Mouse (Mus musculus): Measurements from ENCODE around the gene B3gntl1.
A peak's percentile ranks its signal among the peaks of the same experiment; 100 is the strongest.
"Not testable (repeated sequence)": the region's sequence is repeated elsewhere in the genome, so short reads cannot be mapped to it uniquely, and the experiment has no call there.

B3gntl1 gene

DNA sequence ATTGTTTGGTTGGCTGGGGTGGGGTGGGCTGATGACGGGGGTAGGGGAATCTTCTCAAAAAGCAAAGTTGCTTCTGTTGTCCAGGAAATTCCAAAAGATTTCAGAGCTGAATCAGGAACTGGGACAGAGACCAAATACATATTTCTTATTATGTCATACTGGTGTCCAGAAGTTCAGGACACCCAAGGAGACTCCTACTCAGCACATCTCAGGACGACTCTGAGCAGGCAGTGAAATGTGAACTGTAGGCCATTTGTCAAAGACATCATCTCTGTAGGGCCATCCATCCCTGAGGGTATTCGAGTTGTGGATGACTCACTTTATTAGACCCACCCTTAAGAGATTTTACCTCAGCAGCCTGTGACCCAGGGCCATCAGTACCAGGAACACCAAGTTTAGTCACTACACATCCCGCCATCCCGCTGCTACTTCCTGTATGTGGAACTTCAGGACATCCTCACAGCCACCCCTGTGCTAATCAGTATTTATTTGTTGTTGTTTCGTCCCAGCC, 12.6 kb upstream of the B3gntl1 start:
- DNase-seq (ENCODE audit: low spot score), result no peak

DNA sequence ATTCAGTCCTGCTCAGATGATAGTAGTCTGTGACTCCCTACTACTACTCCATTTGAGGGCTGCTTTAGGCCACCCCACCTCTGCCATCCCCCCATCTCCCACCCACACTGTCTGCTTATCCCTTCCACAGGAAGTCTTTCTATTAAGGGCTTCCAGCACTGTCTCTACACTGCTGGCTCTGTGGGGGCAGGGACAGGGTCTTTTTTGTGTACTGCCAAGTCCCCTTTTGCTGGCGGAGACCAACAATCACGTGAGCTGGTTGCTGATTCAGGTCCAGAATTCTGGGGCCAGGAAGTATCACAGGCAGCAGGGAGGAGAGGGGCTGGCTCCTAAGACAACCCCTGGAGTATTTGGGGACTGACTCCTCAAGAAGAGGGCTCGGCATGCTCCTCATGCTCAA, 10.3 kb upstream of the B3gntl1 start:
- no peak for DNase-seq (ENCODE audit: low spot score)

DNA sequence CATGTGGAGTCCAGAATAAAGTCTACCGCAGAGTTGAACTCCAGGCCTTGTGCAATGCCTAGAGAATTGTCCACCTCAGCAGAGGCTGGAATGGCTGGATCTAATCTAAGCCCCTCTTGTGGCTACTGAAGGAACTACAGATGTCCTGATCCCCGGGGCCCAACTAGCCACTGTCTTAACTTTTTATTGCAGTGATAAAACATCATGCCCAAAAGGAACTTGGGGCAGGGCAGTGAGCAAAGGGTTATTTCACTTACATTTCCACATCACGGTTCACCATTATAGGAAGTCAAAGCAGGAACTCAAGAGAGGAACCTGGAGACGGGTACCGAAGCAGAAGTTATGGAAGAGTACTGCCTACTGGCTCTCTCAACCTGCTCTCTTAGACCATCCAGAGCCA, 7.8 kb upstream of the B3gntl1 start:
- DNase-seq (ENCODE audit: low spot score), result no peak

DNA sequence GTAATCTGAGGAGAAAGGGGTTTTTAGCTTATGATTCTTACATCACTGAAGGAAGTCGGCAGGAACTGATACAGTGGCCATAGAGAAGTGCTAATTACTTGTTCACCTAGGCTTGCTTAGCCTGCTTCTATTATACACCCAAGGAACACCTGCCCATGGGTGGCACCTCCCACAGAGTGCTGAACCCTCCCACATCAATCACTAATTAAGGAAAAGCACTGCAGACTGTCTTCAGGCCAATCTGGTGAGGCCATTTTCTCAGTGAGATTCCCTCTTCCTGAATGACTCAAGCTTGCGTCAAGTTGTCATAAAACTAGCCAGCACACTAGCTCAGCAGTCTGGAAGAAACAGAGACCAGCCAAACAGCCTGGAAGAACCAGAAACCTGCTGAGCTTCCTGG, 6.6 kb upstream of the B3gntl1 start:
- no peak for DNase-seq (ENCODE audit: low spot score)

DNA sequence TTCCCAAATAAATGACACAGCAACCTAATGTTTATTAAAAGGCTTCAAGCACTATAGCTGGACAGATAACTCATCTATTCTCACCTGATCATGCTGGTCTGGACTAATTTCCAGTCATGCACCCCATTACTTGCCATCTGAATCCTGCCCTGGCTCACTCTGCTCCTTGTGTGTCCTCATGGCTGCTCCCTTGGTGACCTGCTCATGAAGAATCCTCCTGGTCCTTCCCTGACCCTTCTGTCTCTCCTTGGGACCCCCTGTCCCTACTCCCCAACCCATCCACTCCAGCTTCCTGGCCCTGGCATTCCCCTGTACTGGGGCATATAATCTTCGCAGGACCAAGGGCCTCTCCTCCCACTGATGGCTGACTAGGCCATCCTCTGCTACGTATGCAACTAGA, 3.9 kb upstream of the B3gntl1 start:
- no peak for DNase-seq (ENCODE audit: low spot score)

DNA sequence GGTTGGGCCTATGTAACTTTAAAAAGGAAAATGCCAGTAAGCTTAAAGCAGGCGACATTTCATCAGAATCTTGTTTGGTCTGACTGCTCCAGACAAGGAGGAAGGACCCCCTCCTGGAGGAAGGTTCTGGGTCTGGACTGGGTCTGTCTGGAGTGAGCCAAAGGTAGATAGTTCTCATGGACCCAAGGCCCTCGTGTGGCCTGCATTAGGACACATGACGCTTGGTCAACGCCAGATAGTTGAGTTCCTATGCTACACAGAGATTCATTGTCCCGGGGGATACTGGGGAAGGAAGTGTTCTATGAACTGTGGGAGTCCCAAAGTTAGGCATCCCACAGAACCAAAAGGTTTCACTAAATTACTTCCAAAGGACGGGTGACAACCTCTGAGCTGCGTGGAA, 676 bp upstream of the B3gntl1 start:
- DNase-seq (ENCODE audit: low spot score), result peak; percentile 66

DNA sequence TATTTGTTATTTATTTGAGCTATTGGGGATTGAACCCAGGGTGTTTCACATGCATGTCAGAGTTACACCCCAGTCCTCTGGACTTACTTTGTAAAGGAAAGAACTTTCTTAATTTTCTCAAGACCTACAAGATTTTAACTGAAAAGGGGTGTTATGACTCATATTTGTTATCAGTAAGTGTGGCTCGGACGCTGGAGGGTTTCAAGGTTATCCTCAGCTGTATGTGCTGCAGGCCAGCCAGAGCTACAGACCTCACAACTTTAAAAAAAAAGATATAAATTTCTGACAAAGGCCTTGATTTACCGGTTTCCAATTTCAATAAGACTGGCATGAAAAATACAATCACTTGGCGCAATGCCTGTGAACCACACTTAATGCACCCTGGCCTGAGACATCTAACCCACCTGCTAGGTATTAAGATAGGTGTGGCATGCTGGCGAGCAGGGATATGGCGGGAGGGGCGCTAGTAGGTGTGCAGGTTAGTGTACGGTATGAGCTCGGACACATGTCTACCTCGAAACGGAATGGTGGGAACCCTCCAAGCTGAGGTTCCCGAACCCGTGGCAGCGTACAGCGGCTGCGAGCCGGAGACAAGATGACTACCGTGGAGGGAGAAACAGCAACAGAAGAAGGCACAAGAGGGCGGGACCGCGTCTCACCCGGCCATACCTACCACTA, 502 bp downstream of the B3gntl1 start:
- DNase-seq (ENCODE audit: low spot score), result peak; percentile 28

DNA sequence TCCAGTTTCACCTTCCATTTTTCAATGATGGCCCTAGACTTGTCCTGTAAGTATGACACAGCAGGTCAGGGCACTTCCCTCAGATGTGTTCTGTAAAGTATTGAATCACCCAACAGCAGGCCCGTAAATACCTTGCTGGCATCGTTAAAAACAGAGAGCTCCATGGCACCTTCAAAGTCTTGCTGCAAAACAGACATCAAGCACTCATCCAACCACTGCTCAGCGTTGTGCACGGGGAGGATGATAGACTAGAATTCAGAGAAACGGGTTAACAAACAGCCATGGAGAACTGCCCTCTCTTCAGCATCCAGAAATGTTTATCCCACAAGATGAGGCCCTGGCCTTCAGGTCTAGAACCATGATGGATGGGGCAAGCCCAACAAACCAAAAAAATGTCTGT, 2.0 kb downstream of the B3gntl1 start:
- DNase-seq (ENCODE audit: low spot score), result no peak

DNA sequence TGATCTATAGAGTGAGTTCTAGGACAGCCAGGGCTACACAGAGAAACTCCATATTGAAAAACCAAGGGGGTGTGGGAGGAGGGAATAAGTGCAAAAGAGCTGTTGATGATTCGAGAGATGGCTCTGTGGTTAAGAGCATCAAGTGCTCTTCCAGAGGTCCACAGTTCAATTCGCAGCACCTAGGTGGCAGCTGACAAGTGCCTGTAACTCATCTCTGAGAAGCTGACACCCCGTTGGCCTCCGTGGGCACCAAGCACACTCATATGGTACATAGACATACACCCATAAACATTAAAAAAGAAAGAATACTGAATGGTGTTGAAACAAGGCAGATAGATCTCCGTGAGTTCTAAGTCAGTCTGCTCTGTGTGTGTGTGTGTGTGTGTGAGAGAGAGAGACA, 4.2 kb downstream of the B3gntl1 start:
- no peak for DNase-seq (ENCODE audit: low spot score)

DNA sequence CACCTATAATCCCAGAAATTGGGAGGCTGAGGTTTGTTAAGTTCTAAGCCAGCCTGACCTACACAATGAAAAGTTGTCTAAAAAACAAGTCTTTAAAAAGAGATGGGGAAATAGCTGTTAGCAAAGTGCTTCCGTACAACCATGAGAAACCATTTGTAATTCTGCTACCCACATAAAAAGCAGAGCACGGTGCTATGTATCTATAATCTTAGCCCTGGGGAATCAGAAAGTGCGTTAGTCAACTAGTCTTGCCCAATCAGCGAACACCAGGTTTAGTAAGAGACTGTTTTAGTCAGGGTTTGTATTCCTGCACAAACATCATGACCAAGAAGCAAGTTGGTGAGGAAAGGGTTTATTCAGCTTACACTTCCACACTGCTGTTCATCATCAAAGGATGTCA, 5.4 kb downstream of the B3gntl1 start:
- DNase-seq (ENCODE audit: low spot score), result no peak

DNA sequence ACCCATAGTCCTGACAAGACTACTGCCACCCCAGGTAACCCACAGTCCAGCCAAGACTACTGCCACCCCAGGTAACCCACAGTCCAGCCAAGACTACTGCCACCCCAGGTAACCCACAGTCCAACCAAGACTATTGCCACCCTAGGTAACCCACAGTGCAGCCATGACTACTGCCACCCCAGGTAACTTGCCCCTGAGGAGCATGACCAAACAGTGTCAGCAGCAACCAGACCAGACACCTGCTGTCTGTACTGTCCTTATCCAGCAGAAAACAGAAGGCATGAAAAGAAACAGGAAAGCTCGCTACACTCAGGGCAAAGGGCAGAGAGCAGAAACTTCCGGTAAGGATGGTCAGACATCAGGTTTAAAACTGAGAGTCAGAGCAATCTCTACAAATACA, 11.8 kb downstream of the B3gntl1 start:
- no peak for DNase-seq (ENCODE audit: low spot score)

DNA sequence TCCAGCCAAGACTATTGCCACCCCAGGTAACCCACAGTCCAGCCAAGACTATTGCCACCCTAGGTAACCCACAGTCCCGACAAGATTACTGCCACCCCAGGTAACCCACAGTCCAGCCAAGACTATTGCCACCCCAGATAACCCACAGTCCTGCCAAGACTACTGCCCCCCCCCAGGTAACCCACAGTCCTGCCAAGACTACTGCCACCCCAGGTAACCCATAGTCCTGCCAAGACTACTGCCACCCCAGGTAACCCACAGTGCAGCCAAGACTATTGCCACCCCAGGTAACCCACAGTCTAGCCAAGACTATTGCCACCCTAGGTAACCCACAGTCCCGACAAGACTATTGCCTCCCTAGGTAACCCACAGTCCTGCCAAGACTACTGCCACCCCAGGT, 12.3 kb downstream of the B3gntl1 start:
- DNase-seq (ENCODE audit: low spot score), result not testable (repeated sequence)

DNA sequence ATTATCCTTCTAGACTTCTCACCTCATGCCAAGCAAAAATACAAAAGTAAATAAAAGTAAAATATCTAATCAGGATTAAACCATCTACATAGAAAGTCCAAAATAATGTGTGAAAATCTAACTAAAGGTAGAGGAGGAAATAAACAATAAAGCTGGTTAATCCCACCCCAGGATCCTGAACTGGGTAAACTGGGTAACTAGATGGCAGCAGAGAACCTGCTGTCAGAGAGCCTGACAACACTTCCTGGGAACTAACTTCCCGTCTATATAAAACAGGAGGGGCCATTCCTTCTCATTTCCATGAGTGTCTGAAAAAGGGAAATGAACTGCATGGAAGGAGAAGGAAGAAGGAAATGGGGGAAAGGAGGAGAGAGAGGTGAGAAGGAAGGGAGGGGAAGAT, 14.8 kb downstream of the B3gntl1 start:
- no peak for DNase-seq (ENCODE audit: low spot score)

DNA sequence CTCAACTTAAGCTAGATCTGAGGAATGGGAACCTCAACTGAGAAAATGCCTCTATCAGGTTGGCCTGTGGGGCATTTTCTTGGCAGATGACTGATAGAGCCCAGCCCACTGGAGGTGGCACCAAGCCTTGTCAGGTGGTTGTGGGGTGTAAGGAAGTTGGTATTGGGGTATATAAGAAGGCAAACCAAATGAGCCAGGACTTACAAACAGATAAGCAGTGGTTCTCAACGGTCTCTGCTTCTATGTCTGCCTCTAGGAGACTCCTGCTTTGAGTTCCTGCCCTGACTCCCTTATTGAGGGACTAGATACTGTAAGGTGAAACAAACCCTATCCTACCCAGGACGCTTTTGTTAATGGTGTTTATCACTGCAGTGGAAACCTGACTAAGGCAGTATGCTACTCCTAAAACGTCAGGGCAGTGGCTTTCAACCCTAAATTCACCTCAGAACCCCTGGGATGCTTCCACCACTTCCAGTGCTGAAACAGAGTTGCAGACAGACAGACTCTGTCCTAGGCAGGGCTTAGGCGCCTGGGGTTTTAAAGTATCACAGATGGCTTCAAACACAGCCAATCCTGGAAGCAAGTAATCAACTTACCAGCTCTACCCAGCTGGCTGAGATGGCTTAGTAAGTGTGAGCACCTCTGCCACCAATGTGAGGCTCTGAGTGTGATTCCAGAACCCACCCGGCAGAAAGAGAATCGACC, 17.0 kb downstream of the B3gntl1 start:
- DNase-seq (ENCODE audit: low spot score), result no peak

DNA sequence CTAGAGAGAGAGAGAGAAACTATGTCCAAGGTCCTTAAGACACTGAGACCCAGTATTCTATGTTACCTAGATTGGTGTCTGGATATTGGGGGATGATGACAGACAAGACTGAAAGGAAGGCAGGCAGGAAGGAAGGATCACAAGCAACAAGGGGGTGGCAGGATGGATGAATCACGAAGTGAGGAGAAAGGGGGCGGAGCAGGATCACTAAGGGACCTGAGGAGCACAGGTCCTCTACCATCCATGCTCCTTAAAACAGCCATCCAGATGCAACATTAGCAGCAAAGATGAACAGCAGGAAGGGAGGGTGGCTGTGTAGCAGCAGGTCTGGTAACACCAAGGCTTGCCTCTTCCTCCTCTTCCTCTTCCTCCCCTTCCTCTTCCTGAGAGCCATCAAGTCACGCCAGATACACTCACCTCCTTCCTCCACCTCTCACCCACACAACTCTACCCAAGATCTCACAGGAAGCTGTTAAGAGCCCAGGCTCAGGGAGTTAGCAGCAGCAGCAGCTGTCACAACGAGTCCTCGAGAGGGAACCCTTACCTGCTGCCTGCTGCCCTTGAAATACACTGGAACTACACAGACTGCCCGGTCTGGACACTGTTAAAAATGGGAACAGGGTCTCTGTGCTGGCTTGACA, 17.7 kb downstream of the B3gntl1 start:
- DNase-seq (ENCODE audit: low spot score), result no peak

DNA sequence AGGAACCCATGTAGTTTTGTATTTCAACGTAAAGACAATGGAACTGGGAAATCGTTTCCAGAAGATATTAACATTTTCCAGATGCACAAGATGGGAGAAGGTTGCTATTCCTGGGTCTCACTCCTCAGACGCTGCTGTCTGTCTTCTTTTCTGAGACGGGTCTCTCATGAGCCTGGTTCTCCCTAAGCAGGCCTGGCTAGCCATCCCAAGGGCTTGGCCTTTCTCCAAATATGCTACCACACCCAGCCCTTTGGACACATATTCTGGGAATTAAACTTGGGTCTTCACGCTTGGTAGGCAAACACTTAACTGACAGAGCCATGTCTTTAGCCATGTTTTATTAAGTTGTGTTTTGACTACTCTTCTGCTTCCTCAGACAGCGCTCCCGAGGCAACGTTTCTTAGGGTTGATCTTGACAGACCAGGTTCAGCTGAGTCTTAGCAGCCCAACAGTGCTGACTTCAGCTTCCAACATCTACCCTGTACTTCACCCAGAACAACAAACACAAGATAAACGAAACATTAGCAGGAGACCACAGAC, 18.5 kb downstream of the B3gntl1 start:
- no peak for DNase-seq (ENCODE audit: low spot score)

DNA sequence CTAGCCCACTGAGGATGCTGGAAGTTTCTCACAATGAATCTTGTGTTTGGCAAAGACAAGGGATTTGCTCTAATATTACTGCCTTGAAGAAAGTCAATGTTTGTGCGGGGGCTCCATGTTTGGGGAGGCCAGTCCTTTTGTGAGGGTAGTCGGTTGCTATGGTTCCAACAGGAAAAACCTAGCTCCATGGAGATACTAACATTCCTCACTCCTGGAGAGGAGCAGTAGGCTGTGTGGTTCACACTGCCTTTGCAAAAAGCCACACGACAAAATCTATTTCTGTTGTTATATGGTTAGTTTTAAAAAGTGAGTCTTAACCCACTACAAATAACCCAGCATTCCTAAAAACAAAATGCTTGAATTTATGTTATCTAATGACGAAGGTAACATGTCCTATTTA, 19.3 kb downstream of the B3gntl1 start:
- DNase-seq (ENCODE audit: low spot score), result no peak

DNA sequence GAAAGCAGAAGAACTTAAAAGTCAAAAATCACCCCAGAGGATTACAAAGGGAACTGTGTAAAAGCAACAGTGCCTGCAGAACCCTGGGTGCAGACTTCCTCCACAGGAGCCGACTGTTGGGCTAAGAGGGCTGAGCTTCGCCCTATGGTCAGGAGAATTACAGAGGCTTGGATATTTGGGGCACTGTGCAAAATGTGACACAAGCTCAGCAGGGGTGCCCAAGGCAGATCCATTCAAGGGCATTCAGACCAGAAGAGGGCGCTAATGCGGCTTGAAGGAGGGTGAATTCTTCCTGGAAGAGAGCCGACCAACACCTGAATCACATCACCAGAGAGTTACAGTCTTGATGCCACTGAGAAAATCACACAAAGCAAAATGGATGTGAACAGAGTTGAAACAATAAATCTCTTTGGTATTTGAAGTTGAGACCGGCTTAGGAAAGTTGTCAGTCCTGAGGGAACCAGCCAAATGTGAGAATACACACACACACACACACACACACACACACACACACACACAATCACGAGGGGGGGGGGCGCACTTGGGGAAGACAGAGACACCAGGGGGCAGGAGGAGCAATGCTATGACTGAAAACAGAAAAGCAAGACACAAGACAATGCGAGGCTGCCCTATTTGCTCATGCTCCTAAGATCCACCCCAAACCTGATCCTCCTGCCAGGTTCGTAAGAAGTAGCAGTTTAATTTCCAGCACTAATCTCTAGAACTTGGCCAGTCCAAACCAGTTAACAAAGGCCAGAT, 20.2 kb downstream of the B3gntl1 start:
- peak; percentile 55 for DNase-seq (ENCODE audit: low spot score)

DNA sequence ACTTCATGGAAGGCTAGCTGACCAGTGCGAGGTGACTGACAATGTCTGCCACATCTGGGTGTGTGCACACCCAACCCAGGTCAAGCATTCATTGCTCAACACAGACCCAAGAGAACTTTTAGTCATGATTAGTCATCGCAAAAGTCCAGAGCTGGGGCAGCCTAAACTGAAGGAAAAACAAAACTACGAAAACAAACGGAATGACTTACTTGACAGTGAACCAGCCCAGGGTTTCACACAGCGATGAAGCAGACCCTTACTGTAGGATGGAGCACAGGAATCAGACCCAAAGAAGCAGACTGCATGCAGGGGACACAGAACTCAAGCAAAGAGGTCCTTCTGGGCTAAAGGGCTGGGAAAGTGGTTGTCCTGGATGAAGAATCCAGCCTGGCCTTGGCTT, 21.0 kb downstream of the B3gntl1 start:
- DNase-seq (ENCODE audit: low spot score), result no peak

DNA sequence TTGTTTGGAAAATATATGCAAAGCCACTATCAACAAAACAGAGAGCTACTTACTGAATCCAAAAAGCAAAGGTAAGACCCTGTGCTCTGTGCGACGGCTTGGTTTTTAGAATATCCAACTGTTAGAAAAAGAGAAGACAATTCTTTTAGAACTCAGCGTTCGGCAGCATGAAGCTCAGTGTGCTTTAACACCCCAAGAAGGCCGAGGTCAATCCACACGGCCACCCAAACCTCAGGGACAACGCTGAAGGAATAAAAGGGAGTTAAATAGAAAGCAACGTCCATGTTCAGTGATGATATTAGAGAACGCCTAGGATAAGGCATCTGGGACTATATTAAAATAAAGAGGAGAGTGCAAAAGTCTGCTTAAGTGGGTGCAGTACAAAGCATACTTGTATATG, 21.4 kb downstream of the B3gntl1 start:
- DNase-seq (ENCODE audit: low spot score), result no peak

DNA sequence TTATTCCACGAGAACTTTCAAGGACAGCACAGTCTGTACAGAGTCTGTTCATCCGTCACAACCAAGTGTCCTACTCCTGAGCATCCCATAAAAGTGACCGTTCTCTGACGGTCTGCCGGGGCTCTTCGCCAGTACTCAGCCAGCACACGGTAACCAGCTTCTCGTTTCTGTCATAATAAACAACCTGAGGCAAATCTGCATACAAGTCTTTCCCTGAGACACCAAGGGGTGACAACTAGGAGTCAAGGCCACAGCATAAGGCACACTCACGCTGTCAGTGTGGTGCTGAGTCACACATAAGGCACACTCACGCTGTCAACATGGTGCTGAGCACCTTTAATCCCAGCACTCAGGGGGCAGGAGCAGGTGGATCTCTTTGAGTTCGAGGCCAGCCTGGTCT, 22.3 kb downstream of the B3gntl1 start:
- no peak for DNase-seq (ENCODE audit: low spot score)

DNA sequence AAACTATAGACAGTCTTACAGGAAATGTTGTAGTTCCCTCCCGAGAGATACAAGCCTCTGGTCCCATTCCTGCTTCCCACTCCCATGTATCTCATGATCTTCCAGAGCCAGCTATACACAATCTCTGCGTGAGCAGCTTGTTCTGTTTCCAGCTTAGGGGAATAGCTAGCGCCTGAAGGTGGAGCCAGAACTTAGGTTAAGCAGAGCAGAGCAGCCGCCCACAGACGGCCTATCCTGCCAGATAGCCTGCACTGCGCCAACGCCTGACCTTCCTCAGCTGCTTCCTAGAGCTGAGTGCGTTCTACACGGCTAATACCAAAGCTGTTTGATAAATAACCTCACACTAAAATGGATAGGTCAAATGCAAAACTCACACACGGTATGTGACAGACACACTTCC, 23.1 kb downstream of the B3gntl1 start:
- DNase-seq (ENCODE audit: low spot score), result no peak

All from MN1 (cell line).